Mouse (Mus musculus) CH12.LX (cell line): ENCODE measurements around the gene Grrp1.

ENCODE experiments used
- CTCF ChIP-seq, 2 experiments: IDR thresholded peaks in 1 of 2; conservative IDR thresholded peaks in 1 of 2; 2 replicates each; pipeline ENCODE4 v1.5.1; 2011 to 2012; ENCODE audit warnings: low read depth in 2 of 2, low read length in 2 of 2, improper control_type of control experiment in 1 of 2, inconsistent platforms in 1 of 2, mild to moderate bottlenecking in 1 of 2, moderate library complexity in 1 of 2
- KAT2A ChIP-seq: IDR thresholded peaks from 2 replicates; pipeline ENCODE4 v1.6.1; 2012; ENCODE audit warnings: low read length, improper control_type of control experiment, inconsistent platforms; ENCODE audit not compliant: insufficient replicate concordance
- MAFK ChIP-seq: IDR thresholded peaks from 2 replicates; pipeline ENCODE4 v1.6.1; 2011; ENCODE audit warnings: low read length, improper control_type of control experiment; ENCODE audit not compliant: insufficient replicate concordance
- MAX ChIP-seq: IDR thresholded peaks from 2 replicates; pipeline ENCODE4 v1.6.1; 2011; ENCODE audit warnings: low read length, improper control_type of control experiment
- POLR2A ChIP-seq: IDR thresholded peaks from 2 replicates; pipeline ENCODE4 v1.6.1; 2011; ENCODE audit warnings: low read depth, mild to moderate bottlenecking, improper control_type of control experiment, low read length
- POLR2AphosphoS2 ChIP-seq: IDR thresholded peaks from 2 replicates; pipeline ENCODE4 v1.6.1; 2011; ENCODE audit warnings: low read depth, low read length, improper control_type of control experiment
- TCF12 ChIP-seq: IDR thresholded peaks from 2 replicates; pipeline ENCODE4 v1.6.1; 2014; ENCODE audit warnings: low read depth, mild to moderate bottlenecking, inconsistent platforms, low read length, improper control_type of control experiment
- ZC3H11A ChIP-seq: IDR thresholded peaks from 2 replicates; pipeline ENCODE4 v1.6.1; 2012; ENCODE audit warnings: low read depth, mild to moderate bottlenecking, inconsistent platforms, low read length, improper control_type of control experiment

DNA sequence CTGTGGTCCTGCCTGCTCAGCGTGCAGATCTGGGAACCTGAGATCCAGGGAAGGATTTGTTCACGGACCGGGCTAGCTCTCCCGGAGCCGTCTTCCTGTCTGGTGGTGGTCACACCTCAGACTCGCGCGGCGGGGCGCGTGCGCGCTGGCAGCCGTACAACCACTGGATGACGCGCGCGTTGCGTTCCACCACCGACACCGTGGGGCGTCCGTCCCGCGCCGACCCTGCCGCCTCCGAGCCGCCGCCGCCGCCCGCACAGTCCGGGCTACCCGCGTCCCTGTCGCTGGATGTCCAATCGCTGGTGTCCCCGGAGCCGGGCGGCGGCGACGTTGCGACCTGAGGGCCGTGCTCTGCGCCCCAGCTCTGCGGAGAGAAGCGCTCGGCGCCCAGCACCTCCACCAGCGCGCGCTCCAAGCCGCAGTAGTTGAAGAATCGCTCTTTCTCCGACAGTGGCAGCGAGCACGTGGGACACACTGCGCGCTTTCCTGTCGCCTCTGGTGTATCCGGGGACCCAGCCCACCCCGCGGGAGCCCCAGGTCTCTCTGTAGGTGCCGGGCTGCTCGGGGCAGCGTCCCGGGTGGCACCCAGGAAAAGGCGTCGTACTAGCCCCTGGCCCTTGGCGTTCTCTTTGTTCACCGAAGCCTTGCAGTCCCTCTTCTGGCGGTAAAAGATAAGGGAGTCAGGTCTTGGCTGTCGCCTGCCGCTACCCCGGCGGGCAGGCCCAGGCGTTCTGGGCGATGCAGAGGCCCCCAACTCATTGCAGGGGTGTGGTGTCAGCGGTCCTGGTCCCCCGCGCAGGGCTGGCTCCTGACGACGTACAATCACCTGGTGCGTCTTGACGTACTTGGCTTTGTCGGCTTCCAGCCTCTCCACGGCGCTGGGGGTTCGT is 2.4 kb downstream of the Grrp1 start:
- no peak for TF ChIP-seq CTCF (conservative IDR thresholded peaks at IDR 0.05 in 1 of 2, IDR thresholded peaks at IDR 0.05 in 1 of 2; ENCODE audit: low read depth in 2 of 2, low read length in 2 of 2)
- TF ChIP-seq TCF12 = no peak
- TF ChIP-seq POLR2A = no peak
- no peak for TF ChIP-seq MAFK
- no peak for TF ChIP-seq ZC3H11A
- no peak for TF ChIP-seq KAT2A
- TF ChIP-seq MAX = no peak
- TF ChIP-seq POLR2AphosphoS2 = no peak
